Mouse (Mus musculus) cerebellum, adult (tissue): ENCODE measurements around the gene Acad12.
"Not testable (repeated sequence)": the region's sequence is repeated elsewhere in the genome, so short reads cannot be mapped to it uniquely, and the experiment has no call there.

ENCODE experiments used
- ATAC-seq: cut with Nextera tagmentation; 2 replicates; pipeline ENCODE4 v1.9.2; 2017; ENCODE audit warnings: mild to moderate bottlenecking, moderate library complexity, mixed read lengths; ENCODE audit not compliant: insufficient number of reproducible peaks, low FRiP score, low TSS enrichment

Acad12 gene

DNA sequence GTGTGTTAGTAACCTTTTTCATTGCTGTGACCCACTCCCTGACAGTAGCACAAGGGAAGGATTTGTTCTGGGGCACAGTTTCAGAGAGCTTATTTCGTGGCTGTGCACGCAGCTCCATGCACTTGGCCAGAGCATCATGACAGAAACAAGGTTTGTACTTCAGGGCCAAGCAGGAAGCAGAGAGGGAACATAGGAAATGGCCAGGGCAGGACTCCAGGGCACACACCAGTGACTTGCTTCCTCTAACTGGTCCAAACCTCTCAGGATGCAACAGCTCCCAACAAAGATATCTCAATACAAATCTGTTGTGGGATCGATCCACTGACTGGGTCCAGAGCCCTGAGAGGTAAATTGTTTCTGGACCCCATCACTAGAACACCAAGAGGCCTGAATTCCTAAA lies 3.8 kb downstream of the Acad12 start:
- not testable (repeated sequence) for ATAC-seq

DNA sequence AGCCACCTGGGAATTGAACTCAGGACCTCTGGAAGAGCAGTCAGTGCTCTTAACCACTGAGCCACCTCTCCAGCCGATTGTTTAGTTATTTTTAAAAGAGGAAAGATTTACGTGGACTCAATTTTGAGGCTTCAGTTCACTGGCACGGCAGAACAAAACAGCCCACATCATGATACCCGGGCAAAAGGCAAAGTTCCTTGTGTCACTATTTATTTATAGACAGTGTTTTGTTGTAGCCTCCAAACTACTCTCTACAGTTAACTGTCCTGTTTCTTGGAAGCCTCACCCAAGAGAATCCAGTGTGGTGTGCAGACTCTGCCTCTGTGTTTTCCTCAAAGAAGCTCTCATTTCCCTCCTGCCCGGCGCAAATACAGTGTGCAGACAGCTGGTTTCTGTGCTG lies 6.7 kb downstream of the Acad12 start:
- no peak for ATAC-seq

DNA sequence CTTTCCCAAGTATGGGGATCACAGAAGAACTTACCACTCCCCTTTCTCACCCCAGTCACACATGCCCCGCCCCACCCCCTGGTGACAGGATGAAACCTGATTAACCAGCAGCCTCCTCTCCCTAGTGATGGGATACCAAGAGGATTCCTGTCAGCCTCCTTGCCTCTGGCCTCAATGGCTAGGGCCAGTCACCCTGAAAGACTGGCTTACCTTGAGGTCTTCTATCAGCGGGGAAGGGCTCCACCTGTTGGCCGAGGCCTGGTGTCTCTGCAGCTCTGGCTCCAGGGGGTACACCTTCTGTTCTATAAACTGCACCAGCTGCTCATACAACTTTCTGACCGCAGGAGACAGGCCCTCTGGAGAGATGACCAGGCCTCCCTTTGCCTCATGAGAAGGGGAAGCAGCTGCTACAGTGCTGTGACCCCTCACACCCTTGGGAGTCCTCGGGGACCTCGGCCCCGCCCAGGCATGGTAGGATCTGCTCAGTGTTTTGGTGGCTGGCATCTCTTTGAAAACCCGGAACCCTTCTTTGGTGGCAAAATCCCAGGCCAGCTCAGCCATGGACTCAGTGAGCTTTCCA lies 9.1 kb downstream of the Acad12 start:
- not testable (repeated sequence) for ATAC-seq

DNA sequence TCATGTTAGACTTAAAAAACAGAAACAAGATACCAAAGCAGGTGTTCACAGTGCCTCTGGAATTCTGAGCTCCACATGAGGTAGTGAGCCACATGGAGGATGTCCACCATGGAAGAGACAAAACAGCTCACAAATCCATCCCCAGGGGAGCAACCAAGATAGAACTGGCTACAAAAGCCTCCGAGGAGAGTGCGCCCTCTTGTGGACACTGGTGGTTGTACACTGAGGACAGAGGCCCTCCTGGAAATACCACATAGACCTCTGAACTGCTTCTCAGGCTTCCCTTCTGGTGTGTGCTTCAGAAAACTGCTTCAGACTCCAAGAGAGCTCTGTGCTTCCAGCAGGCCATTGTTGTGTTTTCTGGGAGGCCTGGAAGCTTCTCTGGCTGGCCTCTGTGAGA lies 12.6 kb downstream of the Acad12 start:
- ATAC-seq, result no peak

DNA sequence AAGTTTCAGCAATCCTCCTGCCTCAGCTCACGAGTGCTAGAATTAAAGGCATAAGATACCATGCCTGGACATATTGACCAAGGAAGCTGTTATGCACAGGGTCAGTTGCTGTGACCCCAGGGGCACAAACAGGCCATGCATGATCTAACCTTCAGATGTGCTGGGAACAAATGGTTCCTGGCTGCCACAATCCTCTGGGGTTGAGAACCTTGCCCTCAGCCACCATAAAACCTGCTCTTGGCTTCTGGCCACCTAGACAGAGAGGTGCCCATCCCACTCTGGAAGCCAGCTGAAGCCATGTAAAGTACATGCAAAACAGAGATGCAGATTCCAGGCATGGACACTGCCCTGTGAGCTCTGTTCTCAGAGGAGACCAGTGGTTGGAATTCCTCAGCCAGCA lies 14.9 kb downstream of the Acad12 start:
- not testable (repeated sequence) for ATAC-seq

DNA sequence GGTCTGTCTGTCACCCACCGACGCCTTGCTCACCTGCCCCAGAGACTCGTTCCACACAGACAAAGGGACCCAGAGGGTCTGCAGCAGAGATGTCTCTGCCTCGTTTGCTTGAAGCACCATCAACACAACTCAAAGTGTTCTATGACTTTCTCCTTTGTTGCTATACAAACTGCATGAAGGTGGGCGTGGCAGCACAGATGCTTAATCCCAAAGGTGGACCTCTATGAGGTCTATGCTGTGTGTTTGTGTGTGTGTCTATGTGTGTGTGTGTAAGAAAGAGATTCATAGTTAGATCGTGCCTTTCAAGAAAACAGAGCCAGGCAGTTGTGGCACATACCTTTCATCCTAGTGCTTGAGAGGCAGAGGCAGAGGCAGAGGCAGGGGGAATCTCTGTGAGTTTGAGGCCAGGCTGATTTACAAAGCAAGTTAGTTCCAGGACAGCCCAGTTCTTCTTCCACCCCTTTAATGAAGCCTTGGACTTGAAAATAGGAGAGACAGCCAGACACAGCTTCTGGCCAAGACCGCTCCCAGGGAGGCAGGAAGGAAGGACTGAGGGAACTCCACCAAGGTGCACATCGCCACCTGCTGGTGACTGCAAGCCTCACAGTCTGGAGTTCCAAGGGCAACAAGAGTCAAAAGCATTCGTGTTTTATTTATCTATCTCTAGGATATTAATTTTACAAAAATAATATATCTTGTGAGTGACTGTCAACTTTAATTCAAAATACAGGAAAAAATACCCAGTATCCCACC lies 17.0 kb downstream of the Acad12 start:
- ATAC-seq, result peak; percentile 64; the same call in 1 of the 2 replicates

DNA sequence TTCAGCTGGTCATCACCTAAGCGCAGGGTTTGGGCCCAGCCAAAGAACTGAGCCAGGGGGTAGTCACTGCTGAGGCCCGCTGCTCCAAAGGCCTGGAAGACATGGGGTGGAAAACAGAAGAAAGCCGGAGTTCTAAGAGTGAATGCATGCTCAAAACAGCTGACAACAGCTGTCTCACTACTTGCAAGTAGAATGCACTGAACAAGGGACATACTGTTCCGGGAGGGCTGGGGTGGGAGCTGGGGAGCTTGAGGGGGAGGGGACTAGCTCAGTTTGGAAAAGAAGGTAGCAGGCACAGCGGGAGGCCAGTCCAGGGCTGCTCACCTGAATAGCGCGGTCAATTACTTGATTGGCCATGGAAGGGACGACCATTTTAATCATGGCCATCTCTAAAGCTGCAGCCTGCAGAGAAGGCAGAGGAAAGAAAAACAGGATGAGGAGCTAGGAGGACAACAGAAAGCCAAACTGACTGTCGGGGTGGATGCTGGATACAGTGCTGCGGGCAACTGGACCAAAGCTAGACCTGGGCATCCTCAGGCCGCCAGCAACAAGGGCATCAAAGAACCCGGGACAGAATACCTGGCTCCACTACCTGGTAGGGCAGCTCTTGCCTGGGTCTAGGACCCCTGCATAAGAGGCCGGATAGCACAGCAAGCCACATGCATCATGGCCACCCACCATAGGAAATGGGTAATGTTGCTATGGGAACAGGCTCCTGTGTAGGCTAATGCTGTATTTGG lies 19.7 kb downstream of the Acad12 start:
- no peak for ATAC-seq

DNA sequence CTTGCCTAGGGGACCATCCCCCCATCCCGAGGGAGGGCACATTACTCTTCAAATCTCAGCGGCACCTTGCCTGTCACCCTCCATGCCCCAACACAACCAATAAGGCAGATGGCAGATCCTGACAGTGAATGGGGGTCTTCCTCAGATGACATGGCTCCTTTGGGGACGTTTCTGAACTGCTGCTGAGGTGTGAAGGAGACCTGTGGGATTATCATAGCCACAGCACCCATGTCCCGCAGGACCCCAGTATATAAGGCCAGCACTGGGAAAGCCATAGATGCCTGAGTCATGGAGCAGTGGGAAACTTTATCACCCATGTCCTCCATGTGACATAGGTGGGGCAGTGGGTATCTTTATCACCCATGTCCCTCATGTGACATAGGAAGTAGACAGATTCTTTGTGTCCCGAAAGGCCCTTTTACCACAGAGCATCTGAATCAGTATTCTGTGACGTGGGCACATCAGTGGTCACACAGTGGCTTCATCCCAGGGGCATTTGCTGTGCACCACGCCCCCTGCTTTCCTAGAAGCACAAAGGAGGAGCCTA lies 20.7 kb downstream of the Acad12 start:
- no peak for ATAC-seq

DNA sequence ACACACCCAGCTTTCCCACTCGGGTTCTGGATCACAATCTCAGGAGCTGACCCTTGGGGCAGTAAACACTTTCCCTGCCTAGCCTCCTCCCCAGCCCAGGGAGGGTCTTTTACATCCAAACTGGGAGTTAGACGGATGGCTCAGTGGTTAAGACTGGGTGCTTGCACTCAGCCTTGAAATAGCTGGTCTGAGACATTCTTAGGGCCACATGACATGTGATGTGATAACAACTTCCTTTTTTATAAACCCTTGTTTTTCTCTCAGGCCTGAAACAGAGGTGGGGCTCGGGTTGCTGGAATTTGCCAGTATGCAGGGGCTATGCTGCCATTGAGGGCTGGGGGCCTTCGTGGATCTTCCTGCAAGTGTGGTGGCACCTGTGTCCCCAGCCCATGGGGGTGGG lies 21.4 kb downstream of the Acad12 start:
- ATAC-seq, result no peak

DNA sequence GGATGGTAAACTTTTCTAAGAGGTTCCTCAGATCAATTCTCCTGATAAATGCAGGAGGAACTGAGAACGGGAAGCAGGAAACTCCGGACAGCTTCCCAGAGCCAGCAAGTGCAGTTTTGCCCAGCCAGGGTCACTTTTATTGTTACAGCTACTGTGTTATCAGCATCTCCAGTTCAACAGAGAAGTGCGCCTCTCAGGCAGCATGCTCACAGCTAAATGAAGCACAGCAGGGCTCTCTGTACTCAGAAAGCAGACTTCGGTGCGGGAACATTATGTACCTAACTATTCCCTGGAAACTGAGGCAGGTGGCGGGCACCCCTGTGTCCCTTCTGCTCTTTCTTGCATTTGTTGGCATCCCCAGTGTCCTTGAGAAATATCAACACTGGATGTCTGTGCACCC lies 22.5 kb downstream of the Acad12 start:
- no peak for ATAC-seq

DNA sequence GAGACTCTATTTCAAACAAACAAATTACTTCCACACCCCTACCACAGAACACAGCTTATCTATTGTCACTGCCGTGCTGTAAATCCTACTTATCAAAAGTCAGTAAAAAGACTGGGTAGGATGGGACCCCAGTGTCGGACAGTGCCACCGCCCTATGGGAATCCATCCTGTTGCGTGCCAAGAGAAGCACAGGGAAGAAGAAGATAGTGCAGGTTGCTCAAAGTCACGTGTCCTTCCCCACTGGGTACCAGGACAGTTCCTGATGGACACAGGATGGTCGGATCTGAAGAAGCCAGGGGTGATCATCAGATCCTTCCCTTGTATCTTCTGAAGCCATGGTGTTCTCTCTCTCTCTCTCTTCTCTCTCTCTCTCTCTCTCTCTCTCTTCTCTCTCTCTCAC lies 23.0 kb downstream of the Acad12 start:
- no peak for ATAC-seq

DNA sequence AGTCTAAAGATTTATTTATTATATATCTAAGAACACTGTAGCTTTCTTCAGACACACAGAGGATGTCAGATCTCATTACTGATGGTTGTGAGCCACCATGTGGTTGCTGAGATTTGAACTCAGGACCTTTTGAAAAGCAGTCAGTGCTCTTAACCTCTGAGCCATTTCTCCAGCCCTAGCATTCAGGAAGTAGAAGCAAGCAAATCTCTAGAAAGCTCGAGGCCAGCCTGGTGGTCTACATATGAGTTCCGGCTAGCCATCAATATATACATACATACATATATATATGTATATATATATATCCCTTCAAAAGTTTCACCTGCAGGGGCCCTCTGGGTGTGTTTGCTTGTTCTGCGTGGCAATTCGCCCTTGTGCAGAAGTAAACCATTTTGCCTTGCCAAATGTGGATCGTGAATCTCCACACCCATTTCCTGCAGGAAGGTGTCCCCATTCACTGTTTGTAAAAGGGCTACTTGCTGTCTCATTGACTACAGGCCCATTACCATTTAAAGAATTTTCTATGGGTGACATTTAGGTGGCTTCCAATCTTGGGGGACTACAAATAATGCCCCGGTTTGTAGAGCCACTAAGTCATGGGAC lies 23.9 kb downstream of the Acad12 start:
- ATAC-seq, result no peak

DNA sequence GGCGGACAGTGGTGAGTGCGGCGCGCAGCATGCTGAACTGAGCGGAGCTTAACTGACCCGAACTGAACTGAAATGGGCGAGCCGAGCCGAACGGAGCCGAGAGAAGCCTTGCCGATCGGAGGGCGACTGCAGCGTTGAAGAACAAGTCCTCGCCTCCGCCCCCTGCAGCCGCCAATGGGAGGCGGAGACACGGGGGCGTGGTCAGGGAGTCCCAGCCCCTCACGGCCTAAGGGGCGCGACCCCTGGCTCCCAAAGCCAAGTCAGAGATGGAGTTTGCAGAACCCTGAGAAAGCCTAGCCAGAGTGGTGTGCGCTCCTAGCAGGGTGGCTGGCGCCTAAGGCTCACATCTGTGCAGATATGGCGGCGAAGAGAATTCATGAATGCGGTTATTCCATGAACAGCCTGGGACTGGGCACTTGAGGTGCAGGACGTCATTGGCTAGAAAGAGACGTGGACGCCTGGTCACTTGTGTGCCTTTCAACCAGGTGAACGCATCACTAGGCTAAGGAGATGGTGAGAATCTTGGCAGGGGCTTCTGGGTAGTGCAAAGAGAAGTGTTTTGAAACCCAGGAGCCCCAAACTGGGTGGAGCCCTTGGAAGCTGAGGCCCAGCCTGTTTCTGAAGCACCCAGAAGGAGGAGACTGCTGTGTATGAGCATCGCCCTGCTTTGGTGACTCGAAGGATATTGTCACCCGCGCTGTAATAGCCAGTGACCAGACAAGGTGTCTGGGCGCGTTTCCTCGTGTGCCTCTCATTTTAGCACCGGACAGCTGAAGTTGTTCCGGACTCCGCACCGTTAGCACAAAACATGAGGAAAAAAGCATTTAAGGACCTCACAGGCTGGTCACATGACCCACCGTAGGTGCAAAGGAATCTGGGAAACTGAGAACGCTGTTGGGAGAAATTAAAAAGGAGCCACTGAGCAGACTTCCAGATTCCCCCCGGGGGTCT lies 25.0 kb downstream of the Acad12 start, which contains the start of gene Aldh2:
Gene Aldh2 (minus strand): TSS at position 374 of the 951 bp plus-strand sequence.
- ATAC-seq, result peak; percentile 61; the same call in 1 of the 2 replicates

DNA sequence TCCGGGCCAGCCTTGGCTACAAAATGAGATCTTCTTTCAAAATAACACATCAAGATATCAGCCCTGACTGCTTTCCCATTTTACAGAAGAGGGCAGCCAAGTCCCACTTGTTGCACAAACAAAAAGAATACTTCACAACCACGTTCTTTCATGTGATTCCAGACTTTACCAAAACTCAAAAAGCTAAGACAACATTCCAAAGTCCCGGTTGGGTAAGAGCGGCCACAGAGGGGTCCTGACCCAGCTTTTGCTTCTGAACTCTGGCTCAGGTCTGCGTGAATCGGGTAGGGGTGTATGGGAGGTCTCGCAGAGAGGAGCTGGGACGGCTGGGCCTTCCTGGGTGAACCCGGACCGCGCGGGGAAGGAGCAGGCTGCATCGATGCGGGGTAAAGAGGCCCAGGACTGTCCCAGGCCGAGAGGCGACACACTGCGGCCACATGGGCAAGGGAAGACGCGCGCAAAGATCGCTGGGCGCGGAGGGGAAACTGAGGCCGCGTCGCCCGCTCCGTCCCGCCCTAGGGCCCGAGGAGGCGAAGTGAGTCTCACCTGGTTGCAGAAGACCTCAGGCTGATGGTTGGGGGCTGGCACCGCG lies 25.8 kb downstream of the Acad12 start:
- ATAC-seq, result no peak

DNA sequence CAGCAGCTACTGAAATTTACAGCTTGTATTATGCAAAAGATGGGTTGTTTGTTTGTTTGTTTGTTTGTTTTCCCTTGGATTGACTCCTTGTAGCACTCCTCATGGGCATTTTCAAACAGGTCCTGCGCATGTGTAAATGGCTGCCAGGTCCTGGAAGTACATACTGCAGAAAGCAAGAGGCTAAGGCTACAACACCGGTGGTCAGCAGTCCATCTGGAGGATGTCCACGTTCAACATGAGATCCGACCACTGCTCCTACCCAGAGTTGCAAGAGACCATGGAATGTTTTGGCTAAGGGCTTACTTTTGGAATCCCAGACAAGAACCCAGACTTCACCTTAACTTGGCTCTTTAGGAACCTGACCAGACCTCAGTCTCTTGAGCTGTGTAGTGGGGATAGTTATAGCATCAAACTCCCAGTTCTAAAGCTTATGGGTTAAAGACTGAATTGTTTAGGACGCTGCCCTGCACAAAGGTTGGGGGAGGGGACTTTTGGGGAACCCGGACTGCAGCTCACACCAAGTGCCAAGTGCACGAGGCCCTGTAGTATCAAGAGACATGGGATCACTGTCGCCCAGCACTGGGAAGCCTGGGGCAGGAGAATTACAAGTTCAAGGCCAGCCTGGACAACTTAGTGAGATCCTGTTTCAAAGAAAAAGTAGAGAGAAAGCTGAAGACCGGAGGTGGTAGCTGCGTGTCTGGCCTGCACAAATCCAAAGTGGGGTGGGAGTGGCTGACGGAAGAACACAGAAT lies 26.5 kb downstream of the Acad12 start:
- no peak for ATAC-seq

DNA sequence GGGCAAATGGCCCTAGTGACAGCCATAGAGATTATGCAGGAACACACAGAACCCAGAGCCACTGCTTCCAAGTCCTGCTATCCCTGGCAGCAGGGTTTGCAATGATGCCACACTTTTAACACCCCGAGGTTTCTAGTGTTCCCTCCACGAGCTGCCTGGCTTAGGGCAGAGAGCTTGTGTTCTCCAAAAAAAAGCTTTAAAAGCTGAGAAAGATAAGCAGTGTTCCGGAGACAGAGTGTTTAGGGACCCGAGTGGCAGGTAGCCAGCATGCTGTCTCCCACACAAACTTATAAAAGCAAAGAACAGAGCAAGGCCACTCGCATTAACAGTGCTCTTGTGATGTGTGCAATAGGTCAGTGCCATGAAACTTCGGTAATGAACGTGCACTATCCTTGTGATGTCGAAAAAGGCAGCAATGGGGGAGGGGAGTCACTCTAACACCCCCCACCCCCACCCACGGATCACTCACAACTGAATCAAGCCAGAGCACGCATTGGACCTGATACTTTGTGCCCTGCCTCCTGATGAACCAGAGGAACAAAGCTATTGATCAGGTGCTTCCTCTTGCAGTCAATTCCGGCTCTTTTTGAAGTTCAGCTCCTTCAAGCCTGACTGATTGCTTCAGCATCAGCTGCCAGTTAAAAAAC lies 27.2 kb downstream of the Acad12 start:
- no peak for ATAC-seq

DNA sequence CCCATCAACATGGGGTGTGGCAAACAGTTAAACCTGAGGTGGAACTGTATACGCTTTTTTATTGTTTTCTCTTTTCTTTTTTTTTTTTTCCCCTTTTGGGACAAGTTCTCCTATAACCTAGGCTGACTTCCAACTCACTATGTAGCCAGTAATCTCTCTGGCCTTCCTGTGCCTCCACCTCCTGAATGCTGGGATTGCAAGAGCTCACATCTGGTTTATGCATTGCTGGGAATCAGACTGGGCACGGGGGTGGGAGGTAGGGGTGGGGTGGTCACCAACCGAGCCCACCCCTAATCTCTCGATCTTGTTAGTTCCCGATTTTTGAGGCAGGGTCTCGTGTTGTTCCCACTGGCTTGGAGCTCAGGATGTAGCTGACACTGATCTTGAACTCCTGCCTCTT lies 28.8 kb downstream of the Acad12 start:
- ATAC-seq, result no peak

DNA sequence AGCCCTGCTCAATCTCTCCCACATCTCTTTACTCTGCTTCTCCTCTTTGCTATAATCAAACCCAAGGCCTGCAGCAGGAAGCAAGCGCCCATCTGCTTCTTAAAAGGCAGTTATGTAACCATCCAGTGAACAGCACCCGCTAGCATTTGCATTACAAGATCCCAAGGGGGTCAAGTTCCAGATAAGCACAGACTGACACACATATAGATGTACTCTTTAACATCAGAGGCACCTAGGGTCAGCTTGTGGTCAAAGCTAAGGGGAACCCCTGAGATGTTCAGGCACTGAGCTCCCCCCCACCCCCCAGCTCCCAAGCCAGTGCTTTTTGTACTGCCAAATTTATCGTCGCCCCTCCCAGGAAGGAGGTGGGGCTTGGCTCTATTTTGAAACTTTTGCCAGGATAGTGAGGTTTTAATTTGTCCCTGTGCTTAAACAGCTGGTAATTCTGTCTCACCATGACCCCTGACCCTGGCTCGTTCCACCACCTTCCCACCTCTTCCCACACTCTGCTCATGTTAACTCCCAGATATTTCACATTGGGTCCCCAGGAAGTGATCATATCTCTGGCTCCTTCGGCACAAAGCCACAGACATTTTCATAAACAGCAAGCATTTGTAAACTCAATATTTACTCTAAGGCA lies 32.2 kb downstream of the Acad12 start:
- no peak for ATAC-seq
